Mouse (Mus musculus) adrenal gland, adult 2 months (tissue): ENCODE results near the gene Kdm4b. TPM values are rescaled to one million over a fixed set of nuclear protein-coding genes. Genes with fewer than 3 reads are reported as not detected.

Experiments used
- DNase-seq: peaks from one replicate; pipeline ENCODE4 v3.0.0; 2021
- polyA plus RNA-seq: library from polyadenylated mRNA; depleted of rRNA; stranded (reverse); fragments of >200 nt; gene quantifications from 2 replicates; pipeline ENCODE4 v1.2.3, GENCODE M21; 2012
- total RNA-seq, 2 experiments: library from RNA; stranded (reverse); gene quantifications; 2 replicates each; pipeline ENCODE4 v1.2.3; 2021

Gene Kdm4b
- total and polyA plus RNA-seq, 3 experiments = 37.6 to 56.4 (median 37.8) TPM

DNA sequence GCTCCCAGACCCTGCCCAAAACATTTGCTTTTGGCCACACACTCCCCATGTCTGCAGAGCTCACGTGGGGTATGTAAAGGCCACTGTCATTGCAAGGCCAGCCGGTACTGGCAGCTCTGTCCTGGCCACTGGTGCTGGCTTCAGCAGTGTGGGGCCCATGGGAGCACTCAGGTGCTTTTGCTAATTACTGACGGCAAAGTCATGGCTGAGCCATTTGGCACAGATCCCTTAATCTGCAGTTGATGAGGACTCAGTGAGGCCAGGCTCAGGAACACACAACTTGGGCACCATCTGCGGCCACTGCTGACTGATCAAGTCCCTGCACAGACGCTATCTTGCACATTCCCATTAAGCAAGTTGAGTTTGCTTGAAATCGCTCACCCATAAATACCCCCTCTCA, 59.0 kb downstream of the Kdm4b start:
- no peak for DNase-seq

DNA sequence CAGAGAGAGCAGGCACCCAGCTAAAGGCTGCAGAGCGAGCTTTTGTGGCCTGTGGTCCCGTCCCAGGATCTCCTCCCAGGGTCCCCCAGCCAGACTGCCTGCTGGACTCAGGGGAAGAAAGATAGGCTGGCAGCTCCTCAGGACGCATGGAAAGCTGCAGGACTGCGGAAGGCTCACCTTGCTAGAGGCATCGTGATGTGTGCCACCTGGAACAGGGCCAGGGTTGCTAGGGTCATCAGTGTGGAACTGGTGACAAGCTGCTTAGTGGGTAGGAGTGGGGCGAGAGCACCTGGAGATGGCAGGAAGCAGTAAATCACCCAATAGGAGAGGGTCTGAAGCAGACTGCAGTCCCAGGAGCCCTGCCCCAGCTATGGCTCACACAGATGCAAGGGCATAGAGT, 61.8 kb downstream of the Kdm4b start:
- DNase-seq = no peak

DNA sequence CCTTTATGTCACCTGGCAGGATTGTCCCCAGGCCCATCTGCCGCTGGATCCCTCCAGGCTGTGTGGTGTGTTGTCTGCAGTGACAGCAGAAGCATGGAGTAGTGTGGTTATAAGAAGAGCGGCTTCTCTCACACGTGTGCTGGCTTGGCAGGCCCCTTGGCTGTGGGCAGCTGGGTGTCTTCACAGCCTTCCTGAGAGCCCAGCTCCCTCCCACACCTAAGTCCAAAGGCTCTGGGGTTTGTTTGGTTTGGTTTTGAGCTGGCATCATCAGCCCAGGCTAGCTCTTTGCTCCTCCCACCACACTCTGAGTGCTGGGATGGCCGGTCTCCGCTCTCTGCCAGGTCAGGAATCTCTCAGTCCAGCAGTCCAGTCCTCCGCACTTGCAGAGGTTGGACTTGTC, 67.4 kb downstream of the Kdm4b start:
- no peak for DNase-seq

DNA sequence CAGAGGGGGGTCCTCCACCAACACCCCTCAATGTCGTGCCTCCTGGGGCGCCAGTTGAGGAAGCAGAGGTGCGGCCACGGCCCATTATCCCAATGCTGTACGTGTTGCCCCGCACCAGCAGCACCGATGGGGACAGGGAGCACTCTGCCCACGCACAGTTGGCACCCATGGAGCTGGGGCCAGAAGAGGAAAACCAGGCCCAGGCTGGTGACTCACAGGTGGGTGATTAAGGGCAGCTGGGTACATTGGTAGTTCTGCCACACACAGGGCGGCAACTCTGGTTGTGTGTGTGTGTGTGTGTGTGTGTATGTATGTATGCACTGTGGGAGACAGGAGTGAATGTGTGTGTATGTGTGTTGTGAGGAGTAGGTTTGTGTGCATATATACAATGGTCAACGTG, 68.0 kb downstream of the Kdm4b start:
- peak; percentile 65 for DNase-seq

DNA sequence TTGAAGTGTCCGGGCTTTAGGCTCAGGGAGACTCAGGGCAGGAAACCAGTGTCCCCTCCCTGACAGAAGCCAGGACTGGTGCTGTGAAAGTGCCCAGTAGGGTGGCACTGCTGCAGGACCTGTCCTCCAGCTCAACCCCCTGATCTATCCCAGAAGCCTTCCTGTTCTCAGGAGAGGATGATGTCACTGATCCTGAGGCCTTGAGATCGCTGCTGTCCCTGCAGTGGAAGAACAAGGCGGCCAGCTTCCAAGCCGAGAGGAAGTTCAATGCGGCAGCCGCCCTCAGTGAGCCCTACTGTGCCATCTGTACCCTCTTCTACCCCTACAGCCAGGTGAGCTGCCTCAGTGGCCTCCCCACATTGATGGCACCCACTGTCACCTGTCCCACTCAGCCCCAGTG, 70.2 kb downstream of the Kdm4b start:
- peak; percentile 61 for DNase-seq

DNA sequence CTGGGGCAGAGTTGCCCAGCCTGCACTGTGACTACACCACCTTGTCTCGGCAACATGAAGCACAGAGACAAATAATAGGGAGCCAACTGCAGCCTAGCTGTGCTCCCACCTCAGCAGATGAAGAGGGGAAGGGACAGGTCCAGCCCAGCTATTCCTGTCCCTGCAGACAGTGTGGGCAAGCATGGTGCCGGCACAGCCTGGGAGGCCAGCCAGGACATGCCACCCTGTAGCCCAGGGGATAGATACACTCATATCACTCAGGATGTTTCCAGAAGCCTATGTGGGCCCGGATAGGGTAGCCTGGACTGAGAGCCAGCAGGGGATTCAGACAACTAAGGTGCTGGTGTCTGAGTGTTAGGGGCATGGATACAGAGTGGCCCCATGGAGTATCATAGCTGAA, 74.4 kb downstream of the Kdm4b start:
- DNase-seq = no peak

DNA sequence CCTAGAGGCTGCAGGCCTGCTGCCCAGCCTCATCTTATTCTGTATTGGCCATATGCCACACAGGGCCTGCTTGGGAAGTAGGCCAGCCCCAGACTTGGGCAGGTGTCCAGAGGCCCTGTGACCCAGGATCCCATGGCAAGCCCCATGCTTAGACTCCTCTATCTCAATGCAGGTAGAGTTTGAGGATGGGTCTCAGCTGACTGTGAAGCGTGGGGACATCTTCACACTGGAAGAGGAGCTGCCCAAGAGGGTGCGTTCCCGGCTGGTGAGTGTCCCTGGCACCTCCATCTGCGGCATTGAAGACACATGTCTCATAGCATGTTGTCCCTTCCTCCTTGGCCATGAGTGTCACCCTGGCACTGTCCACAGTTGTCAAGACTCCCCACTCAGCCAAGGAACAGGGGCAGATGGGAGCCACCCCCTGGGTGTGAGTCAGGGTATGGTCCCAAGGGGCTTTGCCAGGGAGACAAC, 75.2 kb downstream of the Kdm4b start:
- DNase-seq = peak; percentile 54

DNA sequence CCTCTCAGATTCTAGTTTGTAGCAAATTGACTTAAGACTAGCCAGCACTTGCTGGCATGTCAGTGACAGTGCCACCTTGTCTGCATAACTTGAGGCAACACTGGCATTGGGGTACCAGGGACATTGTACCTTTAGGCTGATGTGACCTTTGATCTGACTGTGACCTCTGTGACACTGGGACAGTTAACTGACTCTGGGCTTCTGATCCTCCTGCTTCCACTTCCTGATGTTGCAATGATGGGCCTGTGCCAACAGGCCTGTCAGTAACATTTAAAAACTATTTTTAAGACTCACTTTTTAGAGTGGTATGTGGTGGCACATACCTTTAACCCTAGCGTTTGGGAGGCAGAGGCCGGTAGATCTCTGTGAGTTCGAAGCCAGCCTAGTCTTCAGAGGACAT, 79.5 kb downstream of the Kdm4b start:
- no peak for DNase-seq

DNA sequence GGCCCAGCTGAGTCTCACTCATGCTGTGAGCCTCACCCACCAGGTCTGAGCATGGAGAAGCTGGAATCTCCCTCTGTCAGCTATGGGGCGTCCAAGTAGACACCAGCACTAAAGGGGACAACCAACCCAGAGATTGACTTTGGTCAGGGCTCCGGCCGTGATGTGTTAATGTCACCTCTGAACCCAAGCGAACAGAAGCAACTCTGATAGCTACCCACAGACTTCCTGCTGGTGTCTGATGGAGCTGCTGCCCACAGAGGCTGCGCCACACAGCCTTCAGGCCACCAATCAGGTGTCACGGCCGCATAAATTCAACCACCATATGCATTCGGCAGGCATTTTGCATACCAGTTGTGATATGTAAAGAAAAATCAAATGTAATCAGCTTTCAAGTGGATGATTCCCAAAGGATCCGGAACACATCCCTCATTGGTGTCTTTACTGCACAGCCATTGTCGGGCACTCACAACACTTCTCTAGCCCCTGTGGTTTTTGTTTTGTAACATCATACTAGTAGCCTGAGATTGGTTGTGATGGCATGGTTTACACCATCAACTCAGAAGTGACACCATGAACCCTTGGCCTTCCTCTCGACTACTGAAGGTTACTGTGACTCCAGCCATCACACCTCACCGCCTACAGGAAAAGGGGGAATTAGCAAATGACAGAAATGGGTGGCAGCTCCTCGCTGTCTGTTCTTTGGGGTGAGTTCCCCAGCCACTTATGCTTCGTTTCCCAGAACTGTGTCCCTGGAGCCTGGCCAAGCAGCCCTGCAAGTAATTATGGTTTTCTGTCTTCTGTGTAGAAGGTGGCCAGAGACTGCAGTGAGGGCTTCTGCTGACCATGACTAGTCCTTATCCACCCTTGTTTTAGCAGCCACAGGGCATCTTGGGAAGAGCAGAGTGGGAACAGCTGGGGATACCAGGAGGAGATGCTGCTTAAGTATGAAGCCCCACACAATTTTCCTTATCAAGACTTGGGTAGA, 80.3 kb downstream of the Kdm4b start:
- no peak for DNase-seq

DNA sequence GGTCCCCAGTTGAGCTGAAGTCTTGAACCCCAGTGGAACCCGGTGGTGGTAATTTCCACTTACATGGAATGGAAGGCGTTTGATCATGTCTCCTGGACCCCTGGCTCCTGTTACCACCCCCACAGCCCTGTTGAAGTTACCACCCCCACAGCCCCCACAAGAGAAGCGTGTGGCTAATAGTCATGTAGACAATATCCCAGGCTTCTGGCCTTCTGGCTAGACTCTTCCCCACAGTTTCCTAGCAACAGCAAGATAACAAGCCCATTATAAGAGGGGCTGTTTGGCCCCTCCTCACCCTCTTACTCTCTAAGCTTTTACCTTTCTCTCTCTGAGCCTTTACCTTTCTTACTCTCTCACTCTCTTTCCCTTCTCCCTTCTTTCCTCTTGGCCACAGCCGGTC, 81.0 kb downstream of the Kdm4b start:
- DNase-seq = no peak

DNA sequence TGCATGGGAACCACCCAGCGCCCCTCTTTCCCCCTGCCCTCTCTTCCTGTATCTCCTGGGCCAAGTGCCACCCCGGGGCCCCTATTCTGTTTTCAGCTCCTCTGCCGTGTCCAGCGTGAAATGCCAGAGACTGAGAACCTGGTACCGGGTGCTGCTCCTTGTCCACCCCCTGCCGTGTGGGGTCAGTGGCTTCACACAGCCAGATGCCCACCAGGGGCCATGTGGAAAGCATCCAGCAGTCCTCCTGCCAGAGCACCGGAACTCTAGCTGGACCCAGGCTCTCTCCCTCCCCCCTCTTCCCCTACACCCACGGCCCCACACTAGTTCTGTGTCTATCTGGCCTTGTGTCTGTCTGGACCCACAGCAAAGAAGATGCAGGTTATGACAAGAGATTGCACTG, 81.5 kb downstream of the Kdm4b start:
- no peak for DNase-seq

DNA sequence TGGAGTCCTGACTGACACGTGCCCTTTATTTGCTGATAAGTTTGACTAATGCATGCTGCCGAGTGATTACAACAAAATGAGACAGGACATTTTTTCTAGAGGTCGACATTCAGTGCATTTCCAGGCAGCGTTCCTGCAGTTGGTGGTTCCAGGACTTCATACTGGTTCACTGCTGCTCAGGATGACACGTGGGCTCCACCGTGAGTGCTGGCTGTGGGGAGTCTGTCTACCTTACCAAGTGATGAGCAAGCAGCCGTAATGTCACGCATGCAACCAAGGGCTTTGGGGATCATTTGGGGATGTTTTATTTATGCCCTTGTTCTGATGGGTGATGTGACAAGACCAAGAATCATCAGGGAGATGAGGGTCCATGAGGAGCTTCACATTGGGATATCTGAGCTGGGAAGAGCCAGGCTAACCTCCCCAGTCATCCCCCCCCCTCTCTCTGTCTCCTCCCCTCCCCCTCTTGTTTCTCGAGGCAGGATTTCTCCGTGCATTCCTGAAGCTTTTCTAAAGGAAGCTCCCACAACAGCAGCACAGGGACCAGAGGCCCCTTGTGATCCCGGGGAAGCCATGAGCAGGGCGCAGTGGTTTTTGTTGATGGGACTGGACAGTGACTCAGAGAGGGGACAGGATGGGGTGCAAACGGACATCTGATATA, 83.2 kb downstream of the Kdm4b start:
- no peak for DNase-seq

DNA sequence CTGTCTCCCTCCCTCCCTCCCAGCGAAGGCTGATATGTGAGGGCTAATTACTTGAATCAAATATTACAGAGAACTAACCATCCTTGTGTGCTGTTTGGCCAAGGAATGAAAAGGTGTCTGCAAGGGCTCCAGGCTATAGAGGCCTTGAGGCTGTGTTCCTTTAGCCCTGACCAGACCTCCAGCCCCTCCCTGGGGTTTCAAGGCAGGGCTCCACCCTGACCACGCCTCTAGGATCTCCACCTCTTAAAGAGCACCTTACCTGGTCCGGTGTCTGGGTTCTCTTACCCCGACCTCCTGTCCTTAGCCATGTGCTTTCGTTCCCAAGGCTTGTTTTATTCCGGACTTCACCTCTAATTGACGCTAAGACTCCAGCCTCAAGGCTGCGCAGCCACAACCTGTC, 83.9 kb downstream of the Kdm4b start:
- peak; percentile 51 for DNase-seq

DNA sequence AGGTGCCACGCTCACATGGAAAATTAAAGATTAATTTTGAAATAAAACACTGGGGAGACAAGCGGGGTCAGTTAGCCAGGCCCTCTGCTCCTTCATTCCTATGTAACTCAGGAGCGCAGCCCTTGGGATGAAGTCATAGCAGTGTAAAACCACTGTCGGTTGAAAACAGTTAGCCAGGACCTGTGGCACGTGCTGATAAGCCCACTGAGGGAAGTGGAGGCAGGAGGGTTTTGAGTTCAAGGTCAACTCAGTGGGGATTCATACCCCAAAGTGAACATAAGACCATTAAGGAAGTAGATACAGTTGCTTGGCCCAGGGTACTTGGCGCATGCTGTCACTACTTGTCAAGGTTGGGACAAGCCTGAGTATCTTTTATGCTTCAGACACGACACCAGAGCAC, 85.6 kb downstream of the Kdm4b start:
- no peak for DNase-seq

DNA sequence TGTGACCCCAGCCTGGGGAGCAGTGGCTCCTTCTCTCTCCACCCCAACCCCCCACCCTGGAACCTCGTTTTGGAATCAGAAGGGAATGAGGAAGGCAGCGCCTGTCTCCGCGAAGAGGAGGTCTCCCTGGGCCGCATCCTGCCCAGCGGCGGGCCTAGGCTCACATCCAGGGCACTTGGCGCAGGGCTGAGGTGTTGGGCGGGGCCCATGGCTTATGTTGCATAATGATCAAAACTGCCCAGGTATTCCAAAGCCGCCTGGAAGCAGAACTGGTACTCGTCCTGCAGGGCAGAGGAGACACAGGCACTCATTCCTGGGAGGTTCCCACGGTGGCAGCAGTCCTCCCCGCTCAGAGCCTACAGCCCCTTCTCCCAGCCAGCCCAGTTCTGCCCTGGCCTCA, 87.3 kb downstream of the Kdm4b start:
- DNase-seq = peak; percentile 42

DNA sequence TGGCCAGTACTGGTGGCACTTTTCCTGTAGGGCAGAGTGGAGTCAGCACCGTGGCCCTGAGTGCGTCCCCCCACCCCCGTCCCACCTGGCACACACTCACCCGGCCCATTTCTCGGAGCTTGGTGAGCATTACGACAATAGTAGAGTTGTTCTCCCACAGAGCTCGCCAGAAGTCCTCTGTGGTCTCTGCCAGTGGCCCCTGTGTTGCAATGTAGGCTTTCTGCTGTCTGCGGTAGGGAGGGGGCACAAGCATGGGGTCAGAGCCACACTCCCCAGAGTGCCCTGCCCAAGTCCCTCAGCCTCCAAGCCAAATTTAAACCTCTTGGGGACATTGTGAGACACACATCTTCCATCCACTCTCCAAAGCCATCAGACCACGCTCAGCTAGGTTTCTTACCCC, 88.9 kb downstream of the Kdm4b start:
- DNase-seq = no peak

DNA sequence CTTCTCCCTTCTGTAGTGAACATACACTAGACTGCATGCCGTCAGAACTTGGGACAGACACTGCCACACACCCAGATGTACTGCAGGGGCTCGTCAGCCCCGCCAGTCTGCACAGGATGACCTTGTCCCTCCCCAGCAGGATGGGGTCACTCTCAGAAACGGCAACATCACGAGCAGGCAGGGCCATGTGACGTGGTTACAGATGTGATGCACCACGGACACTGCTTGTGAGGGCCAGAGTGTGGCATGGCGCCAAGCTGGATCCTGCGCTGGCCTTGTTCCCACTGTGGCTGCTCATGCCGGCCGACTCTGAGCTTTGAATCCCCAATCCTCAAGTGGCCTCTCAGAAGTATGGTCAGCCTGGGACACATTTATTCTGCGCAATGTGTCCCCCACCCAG, 92.4 kb downstream of the Kdm4b start:
- peak; percentile 89 for DNase-seq

DNA sequence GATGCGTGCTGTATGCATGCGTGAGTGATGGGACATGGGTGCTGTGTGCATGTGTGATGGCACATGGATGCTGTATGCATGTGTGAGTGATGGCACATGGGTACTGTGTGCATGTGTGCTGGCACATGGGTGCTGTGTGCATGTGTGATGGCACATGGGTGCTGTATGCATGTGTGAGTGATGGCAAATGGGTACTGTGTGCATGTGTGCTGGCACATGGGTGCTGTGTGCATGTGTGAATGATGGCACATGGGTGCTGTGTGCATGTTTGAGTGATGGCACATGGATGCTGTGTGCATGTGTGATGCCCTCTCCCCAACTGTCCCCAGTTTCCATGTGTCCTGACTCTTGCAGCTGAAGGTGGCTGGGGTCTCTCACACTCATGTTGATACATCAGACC, 94.2 kb downstream of the Kdm4b start:
- DNase-seq = no peak

DNA sequence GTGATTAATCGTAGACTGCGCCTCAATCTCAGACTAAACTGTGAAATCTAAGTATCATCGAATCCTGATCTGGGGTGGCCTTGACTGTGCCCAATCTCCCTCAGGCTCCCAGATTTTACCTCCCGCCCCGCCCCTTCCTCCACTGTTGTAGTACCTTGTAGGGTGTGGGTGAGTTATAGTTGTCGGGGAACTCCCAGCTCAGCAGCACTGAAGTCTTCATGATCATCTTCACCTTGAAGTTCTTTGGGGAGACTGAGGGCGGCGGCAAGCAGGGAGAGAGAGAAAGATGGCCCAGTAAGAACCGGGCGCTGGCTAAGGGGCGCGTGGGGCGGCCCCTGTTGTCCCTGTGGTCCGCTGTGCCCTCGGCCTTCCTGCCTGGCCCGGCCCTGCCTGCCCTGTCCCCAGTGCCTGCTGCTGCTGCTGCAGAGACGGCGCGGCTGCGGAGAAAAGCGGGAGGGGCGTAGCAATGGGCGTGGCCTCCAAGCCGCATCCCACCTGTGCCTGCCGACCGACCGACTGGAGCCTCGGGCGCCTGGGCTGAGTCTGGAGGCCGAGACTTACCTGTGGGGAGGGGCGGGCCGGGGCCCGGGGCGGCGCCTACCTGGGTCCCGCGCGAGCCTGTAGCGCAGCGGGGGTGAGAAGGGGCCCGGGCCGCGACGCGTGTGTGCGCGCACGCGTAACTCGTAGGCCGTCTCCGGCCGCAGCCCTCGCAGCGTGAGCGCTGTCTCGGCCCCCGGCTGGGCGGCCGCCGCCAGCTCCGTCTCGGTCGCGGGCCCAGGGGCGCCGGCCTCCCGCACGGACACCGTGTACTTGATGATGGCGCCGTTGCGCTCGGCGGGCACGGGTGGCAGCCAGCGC, 99.1 kb downstream of the Kdm4b start:
- peak; percentile 67 for DNase-seq

DNA sequence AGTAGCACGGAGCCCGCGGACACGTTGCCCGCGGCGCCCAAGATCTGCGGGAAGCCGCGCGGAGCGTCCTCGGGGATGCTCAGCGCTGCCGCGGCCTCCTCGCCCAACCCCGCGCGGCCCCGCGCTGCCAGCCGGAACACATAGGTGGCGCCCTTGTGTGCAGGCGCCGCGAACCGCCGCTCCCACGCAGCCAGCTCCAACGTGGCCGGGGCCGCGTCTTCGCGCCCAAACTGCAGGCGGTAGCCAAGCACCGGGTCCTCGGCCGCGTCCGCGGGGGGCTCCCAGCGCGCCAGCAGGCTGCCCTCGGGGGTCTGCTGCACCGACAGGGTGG, 99.7 kb downstream of the Kdm4b start:
- peak; percentile 90 for DNase-seq

DNA sequence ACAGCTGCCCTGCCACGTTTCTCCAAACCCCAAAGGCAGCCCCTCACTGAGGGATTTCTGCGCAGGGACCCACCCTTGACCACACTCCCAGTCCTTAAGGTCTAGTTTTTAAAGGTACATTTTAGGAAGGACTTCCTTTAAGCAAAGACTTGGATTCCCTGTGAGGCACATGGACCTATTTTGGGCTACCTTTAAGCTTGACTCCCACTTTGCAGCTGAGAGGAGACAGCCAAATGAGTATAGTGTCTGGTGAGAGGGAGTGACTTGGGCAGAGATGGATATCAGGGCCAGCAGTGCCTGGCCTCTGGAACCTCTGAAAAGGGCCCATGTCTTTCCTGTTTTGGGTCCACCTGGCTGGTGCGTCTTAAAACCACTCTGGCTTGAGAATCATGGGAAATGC, 100.1 kb downstream of the Kdm4b start:
- DNase-seq = no peak

DNA sequence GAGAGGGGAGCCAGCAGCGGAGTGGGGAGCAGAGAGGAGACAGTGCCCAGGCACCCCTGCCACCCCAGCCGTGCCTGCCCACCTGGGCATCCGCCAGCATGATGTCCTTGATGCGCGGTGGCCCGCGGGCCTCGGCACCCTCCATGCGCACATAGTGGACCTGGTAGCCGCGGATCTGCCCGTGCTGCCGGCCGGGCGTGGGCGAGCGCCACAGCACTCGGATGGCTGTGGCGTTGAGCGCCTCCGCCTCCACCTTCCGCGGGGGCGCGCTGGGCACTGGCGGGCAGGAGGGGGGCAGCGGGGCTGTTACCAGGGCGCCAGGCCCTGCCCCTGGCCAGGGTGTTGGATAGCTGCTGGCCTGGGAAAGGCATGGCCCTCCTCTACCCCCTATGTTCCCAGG, 102.0 kb downstream of the Kdm4b start:
- no peak for DNase-seq

DNA sequence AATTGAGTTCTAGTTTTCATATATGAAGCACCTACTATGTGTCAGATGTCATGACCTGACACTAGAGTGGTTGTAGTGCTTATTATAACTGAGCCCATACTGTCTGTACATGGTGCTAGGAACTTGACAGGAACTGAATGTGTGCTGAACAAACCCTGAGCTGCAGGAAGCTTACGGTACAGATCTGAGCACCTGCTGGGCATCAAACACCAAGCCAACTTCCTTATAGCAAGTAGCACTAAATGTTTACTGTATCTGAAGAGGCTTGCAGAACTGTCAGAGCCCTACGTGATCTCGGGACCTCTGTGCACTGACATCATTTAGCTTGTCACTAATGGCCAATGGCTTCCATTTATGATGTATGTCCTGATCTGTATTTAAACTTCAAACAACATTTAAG, 105.7 kb downstream of the Kdm4b start:
- DNase-seq = no peak
